Mouse (Mus musculus) T-helper 17 cell (primary cell): ENCODE measurements around the gene Mfsd1.

Experiments used
- in situ Hi-C, 2 experiments: fragments of 300-600 bp; cut with MboI, MseI; formaldehyde crosslinking; loops; 1 replicate in 1 of 2; 2 replicates in 1 of 2; pipeline ENCODE4 v1.15.1; 2025; ENCODE audit warnings: high pct_unique_total_duplicates in 2 of 2

The Mfsd1 gene

DNA sequence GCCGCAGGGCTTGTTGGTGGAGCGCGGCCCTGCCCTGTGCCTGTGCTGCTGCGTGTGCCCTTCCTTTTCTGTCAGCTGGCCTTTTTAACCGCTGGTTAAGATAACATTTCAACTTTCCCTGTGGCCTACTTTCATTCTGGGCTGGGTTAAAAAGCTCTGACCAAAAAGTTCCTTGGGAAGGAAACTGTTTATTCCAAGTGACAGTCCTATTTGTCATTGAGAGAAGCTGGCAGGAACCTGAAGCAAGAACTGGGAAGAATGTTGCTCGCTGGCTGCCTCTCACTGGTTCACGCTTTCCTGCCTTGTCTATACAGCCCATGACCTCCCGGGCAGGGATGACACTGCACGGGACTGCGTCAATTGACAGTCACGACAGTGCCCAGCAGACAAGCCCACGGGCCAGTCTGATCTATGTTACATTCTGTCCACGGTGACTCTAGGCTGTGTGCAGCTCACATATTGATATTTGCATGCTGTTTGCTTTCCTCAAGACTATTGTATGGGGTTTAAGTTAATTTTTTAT, 19.1 kb downstream of the Mfsd1 start:
- in situ Hi-C loops: no loop called here

DNA sequence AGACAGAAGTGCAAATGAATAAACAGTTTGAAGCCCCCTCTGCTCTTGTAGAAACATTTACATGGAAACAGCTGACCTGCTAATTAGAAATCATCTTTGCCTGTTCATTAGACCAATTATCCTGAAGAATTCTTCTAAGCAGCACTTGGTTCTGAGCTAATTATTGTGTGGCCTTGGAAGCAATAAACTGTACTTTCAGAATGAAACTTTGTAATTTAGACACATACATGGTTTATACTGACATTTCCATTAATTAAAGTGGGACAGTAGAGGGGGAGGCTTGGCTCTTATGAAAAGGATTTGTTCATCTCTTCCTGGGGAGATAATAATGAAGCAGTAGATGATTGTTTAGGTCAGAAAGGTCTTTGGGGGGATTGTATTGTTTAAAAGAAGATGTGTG, 35.7 kb downstream of the Mfsd1 start:
- in situ Hi-C loops: no loop called here

DNA sequence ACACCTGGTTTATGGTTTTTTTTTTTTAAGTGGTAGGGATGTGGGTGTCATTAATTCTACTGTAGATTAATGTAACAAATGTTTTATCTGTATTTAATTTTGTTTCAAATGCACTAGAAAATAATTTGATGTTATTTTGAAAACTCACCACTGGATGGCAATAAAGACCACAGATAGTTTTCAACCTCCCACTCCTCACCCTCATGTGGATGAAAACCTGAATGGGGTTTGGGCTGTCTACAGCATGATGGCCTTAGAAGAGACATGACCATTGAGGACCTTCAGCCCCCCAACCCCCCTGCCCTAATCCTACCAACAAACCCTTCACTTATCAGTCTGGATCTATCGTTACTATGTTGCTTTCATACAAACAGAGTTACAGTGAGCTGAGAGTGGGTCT, 42.1 kb downstream of the Mfsd1 start:
- in situ Hi-C loops: loop anchor here (5.0 to 10.0 kb wide), 2 partner anchors 418 to 430 kb away; no protein-coding TSS in a partner anchor

DNA sequence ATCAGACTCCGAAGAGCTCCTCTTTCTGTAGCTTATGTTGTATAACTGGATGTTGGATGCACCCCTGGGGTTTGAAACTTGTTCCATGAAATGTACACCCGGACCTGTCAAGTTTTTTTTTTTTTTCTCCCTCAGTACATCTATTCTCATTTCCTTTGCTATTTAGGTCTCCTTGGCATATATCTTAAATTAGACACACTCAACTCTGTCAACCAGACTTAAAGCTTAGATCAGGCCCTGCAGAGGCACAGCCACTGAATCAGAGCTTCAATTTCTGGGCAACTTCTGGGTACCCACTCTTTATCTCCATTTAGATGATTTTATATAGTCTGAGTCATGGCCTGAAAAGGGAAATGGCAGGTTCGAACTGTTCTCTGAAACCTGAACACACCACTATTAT, 60.6 kb downstream of the Mfsd1 start:
- in situ Hi-C loops: no loop called here

DNA sequence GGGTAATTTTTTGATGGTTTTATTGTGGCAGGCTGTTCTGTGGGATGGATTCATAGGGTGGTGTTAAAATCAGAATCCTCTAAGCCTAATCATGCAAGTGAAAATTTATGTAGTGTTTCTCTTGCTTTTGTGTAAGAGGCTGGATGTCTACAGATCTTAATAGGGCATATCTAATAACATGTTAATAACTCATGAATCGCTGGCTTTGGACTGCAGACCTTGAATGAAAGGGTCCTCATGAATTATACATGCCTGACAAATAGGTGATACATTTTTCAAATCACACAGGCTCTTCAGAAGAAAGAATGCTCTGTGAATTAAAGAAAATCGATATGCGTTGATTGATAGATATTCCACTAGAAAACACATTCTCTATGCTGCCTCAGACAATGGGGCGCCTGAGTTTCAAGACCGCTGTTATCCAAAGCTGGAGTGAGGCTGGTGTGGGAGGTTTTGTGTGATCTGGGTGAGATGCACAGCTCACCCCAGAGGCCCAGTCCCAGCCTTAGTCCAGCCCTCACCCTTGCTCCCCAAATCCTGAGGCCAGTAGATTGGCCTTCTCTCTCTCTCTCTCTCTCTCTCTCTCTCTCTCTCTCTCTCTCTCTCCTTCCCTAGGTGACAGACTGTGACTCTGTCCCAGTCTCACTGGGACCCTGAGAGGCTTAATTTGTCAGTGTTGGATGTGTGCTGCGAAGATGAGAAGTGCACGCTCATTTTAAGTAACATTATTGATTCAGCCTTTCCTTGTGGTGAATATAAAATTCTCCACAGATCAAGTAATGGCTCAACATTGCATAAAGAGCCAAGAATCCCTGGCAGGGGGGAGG, 63.3 kb downstream of the Mfsd1 start:
- in situ Hi-C loops: no loop called here
